Mouse (Mus musculus) intestine, embryonic 15.5 days (tissue): Measurements from ENCODE around the gene Fam102b. TPM values are rescaled to one million over a fixed set of nuclear protein-coding genes. Genes with fewer than 3 reads are reported as not detected.

ENCODE experiments used
- ATAC-seq: fragments of 200-750 bp; cut with Nextera tagmentation; 2 replicates; pipeline ENCODE4 v1.8.0; 2017; ENCODE audit warnings: moderate TSS enrichment, moderate library complexity
- H3K27ac ChIP-seq: fragments of 300-500 bp; sonication (generic); 2 replicates; pipeline ENCODE4 v1.5.1; 2015; ENCODE audit warnings: mild to moderate bottlenecking, inconsistent platforms
- H3K27me3 ChIP-seq: fragments of 300-500 bp; sonication (generic); replicated peaks from 2 replicates; pipeline ENCODE4 v1.6.1; 2015; ENCODE audit warnings: inconsistent platforms
- H3K36me3 ChIP-seq: fragments of 300-500 bp; sonication (generic); 2 replicates; pipeline ENCODE4 v1.6.1; 2015; ENCODE audit warnings: inconsistent platforms
- H3K4me1 ChIP-seq: fragments of 300-500 bp; sonication (generic); replicated peaks from 2 replicates; pipeline ENCODE4 v1.6.1; 2015; ENCODE audit warnings: inconsistent platforms
- H3K4me2 ChIP-seq: fragments of 300-500 bp; sonication (generic); replicated peaks from 2 replicates; pipeline ENCODE4 v1.6.1; 2015; ENCODE audit warnings: mild to moderate bottlenecking, inconsistent platforms
- H3K4me3 ChIP-seq: fragments of 300-500 bp; sonication (generic); replicated peaks from 2 replicates; pipeline ENCODE4 v1.5.1; 2015; ENCODE audit warnings: inconsistent platforms
- H3K9ac ChIP-seq: fragments of 300-500 bp; sonication (generic); 2 replicates; pipeline ENCODE4 v1.6.1; 2015; ENCODE audit warnings: inconsistent platforms
- H3K9me3 ChIP-seq: fragments of 300-500 bp; sonication (generic); 2 replicates; pipeline ENCODE4 v1.6.1; 2016; ENCODE audit warnings: inconsistent platforms
- WGBS: fragments of 180-500 bp; shearing (Covaris S2); methylation state at CpG from one replicate; pipeline ENCODE4 v1.1.7; 2015; 5-methylcytosine and 5-hydroxymethylcytosine counted together
- polyA plus RNA-seq: library from polyadenylated mRNA; unstranded; fragments of >200 nt; fragmentation: Nextera tagmentation; extraction: Ambion mirVana; gene quantifications from 2 replicates; pipeline ENCODE4 v1.2.1, GENCODE M21; 2015

The Fam102b gene
- polyA plus RNA-seq, 1 experiment from 2014 or later, result 11.8 TPM

GRCm38 (mm10) chr3:108939573-108939972 lies 87.8 kb downstream of the Fam102b start, which contains the start of gene Henmt1:
Gene Henmt1, plus strand, starts transcription at chr3:108939873.
- peak within 1 kb of the TSS; percentile 33 for H3K4me3 ChIP-seq
- H3K27me3 ChIP-seq, result no peaks in the 10 kb centered on the region
- no peak for ATAC-seq
- no peak within 1 kb of the TSS for H3K9ac ChIP-seq
- no peak within 1 kb of the TSS for H3K27ac ChIP-seq
- peak within 1 kb of the TSS; percentile 68 for H3K4me2 ChIP-seq
- H3K4me1 ChIP-seq, result peaks cover 4% of the 10 kb centered on the region; the same call in 1 of the 2 replicates
- no peaks in the 10 kb centered on the region for H3K36me3 ChIP-seq
- H3K9me3 ChIP-seq, result no peaks in the 10 kb centered on the region
- 84% methylated on average over 5 of the region's 5 CpGs for WGBS

DNA sequence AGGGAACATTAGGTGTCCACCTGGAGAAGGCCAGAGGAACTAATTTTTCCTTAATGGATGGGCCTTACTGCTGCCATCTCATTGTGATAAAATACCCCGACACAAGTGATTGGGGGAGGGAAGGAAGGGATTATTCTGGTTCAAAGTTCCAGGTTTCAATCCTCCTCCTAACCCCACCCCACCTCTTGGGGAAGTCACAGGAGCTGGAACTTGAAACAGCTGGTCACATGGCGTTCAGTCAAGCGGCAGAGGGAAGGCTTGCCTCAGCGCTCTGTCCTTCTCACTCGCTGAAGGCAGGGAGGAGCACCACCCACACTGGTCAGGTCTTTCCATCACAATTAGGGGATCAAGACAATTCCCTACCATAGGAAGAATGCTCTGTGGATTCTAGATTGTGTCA lies 88.7 kb downstream of the Fam102b start:
- Histone ChIP-seq H3K27me3 (no peaks in the 10 kb centered on the region), H3K36me3 (no peaks in the 10 kb centered on the region), H3K9me3 (no peaks in the 10 kb centered on the region), H3K27ac (no peak overlapping the region), H3K4me2 (no peak overlapping the region), H3K4me3 (no peak overlapping the region), H3K9ac (no peak overlapping the region), H3K4me1 (peaks cover 4% of the 10 kb centered on the region; the same call in 1 of the 2 replicates)
- ATAC-seq, result no peak
- 93% methylated on average over 5 of the region's 5 CpGs for WGBS

DNA sequence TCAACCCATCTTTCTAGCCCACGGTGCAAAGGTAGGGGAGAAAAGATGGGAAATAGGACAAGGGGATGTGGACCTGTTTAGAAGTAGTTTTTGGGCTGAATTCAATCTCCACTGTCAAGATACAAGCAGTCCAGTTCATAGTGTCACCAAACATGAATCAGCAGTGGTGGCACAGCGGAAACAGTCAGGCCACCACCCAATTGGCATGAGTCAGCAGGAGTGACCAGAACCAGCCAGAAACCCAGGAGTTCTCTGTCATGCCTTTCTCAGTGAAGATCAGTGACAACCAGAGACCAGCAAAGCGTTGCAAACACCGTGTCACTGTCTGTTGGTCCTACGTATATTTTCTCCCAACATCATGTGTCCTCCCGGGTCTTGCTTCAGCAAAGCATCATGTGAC lies 93.8 kb downstream of the Fam102b start:
- H3K4me1 ChIP-seq, result no peaks in the 10 kb centered on the region
- no peak overlapping the region for H3K9ac ChIP-seq
- ATAC-seq, result no peak
- no peak overlapping the region for H3K4me3 ChIP-seq
- no peaks in the 10 kb centered on the region for H3K9me3 ChIP-seq
- H3K27ac ChIP-seq, result no peak overlapping the region
- H3K4me2 ChIP-seq, result no peak overlapping the region
- no peaks in the 10 kb centered on the region for H3K27me3 ChIP-seq
- WGBS, result 94% methylated on average over 6 of the region's 6 CpGs
- H3K36me3 ChIP-seq, result no peaks in the 10 kb centered on the region

GRCm38 (mm10) chr3:108926308-108926707 lies 101.1 kb downstream of the Fam102b start:
- no peaks in the 10 kb centered on the region for H3K9me3 ChIP-seq
- no peak overlapping the region for H3K27ac ChIP-seq
- peak; percentile 67 for ATAC-seq
- no peak overlapping the region for H3K4me3 ChIP-seq
- no peaks in the 10 kb centered on the region for H3K36me3 ChIP-seq
- H3K9ac ChIP-seq, result no peak overlapping the region
- WGBS, result 71% methylated on average over 1 of the region's 1 CpGs
- H3K4me2 ChIP-seq, result no peak overlapping the region
- no peaks in the 10 kb centered on the region for H3K4me1 ChIP-seq
- H3K27me3 ChIP-seq, result no peaks in the 10 kb centered on the region

DNA sequence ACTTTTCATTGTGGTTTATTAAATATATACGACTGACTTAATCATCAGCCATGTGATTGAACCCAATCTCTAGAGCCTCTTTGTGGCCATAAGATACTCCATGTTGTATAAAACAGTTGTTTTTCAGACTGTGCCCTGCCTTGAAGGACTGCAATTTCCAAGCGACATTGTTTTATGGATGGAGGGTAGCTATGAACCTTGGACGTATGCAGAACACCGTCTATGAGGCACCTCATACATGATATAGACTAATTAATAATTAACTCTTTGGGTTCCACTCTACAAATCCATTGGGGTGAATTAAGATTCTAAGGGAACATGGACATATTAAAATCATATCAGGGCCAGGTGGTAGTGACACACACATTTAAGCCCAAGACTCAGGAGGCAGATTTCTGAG lies 101.7 kb downstream of the Fam102b start:
- Histone ChIP-seq H3K4me1 (no peaks in the 10 kb centered on the region), H3K27ac (no peak overlapping the region), H3K36me3 (no peaks in the 10 kb centered on the region), H3K4me3 (no peak overlapping the region), H3K9ac (no peak overlapping the region), H3K27me3 (no peaks in the 10 kb centered on the region), H3K9me3 (no peaks in the 10 kb centered on the region), H3K4me2 (no peak overlapping the region)
- peak; percentile 50 for ATAC-seq
- 67% methylated on average over 4 of the region's 4 CpGs for WGBS

- no peak overlapping the region for H3K9ac ChIP-seq
- no peak overlapping the region for H3K4me2 ChIP-seq
- no peaks in the 10 kb centered on the region for H3K27me3 ChIP-seq
- H3K4me1 ChIP-seq, result no peaks in the 10 kb centered on the region
- H3K4me3 ChIP-seq, result no peak overlapping the region
- no peak for ATAC-seq
- H3K9me3 ChIP-seq, result no peaks in the 10 kb centered on the region
- H3K36me3 ChIP-seq, result no peaks in the 10 kb centered on the region
- H3K27ac ChIP-seq, result no peak overlapping the region
- WGBS, result 95% methylated on average over 1 of the region's 1 CpGs
Measured at GRCm38 (mm10) chr3:108921822-108922221, 105.6 kb downstream of the Fam102b start.

Other genes with a start within 250 kb of the Fam102b start
- 44.3 and 46.0 TPM in 2 replicates for gene Stxbp3, start 187.1 kb downstream of the Fam102b start, polyA plus RNA-seq
- 0.05 and 0.14 TPM in 2 replicates for gene Fndc7, start 137.6 kb downstream of the Fam102b start, polyA plus RNA-seq
- 74.4 and 79.3 TPM in 2 replicates for gene Prpf38b, start 115.9 kb downstream of the Fam102b start, polyA plus RNA-seq
- 0.21 and 0.45 TPM in 2 replicates for gene Henmt1, start 87.7 kb downstream of the Fam102b start, polyA plus RNA-seq
- not detected in 2 replicates for gene Gm9857, start 87.2 kb downstream of the Fam102b start, polyA plus RNA-seq
- not detected in 2 replicates for gene Slc25a54, start 52.9 kb upstream of the Fam102b start, polyA plus RNA-seq
- gene Slc25a24, start 95.5 kb upstream of the Fam102b start, polyA plus RNA-seq, result 34.7 and 39.9 TPM in 2 replicates